Mouse (Mus musculus) hindbrain, embryonic 13.5 days (tissue): ENCODE results near the gene Zfp1. TPM values are rescaled to one million over a fixed set of nuclear protein-coding genes. Genes with fewer than 3 reads are reported as not detected.
A peak's percentile ranks its signal among the peaks of the same experiment; 100 is the strongest.
"Not testable (repeated sequence)": the region's sequence is repeated elsewhere in the genome, so short reads cannot be mapped to it uniquely, and the experiment has no call there.

Experiments
- ATAC-seq: fragments of 200-750 bp; cut with Nextera tagmentation; 2 replicates; pipeline ENCODE4 v1.8.0; 2017; ENCODE audit warnings: moderate TSS enrichment; ENCODE audit not compliant: low FRiP score
- H3K27ac ChIP-seq: fragments of 300-500 bp; sonication (generic); 2 replicates; pipeline ENCODE4 v1.5.1; 2015; ENCODE audit warnings: inconsistent platforms, mild to moderate bottlenecking, moderate library complexity
- H3K27me3 ChIP-seq: fragments of 300-500 bp; sonication (generic); 2 replicates; pipeline ENCODE4 v1.6.1; 2015; ENCODE audit warnings: mild to moderate bottlenecking, inconsistent platforms
- H3K36me3 ChIP-seq: fragments of 300-500 bp; sonication (generic); 2 replicates; pipeline ENCODE4 v1.6.1; 2015; ENCODE audit warnings: mild to moderate bottlenecking, inconsistent platforms
- H3K4me1 ChIP-seq: fragments of 300-500 bp; sonication (generic); replicated peaks from 2 replicates; pipeline ENCODE4 v1.6.1; 2015; ENCODE audit warnings: inconsistent platforms
- H3K4me2 ChIP-seq: fragments of 300-500 bp; sonication (generic); 2 replicates; pipeline ENCODE4 v1.6.1; 2015; ENCODE audit warnings: inconsistent platforms, mild to moderate bottlenecking, moderate library complexity
- H3K4me3 ChIP-seq: fragments of 300-500 bp; sonication (generic); 2 replicates; pipeline ENCODE4 v1.5.1; 2015; ENCODE audit warnings: mild to moderate bottlenecking, inconsistent platforms
- H3K9ac ChIP-seq: fragments of 300-500 bp; sonication (generic); 2 replicates; pipeline ENCODE4 v1.6.1; 2015; ENCODE audit warnings: mild to moderate bottlenecking, inconsistent platforms
- H3K9me3 ChIP-seq: fragments of 300-500 bp; sonication (generic); 2 replicates; pipeline ENCODE4 v1.6.1; 2016; ENCODE audit warnings: inconsistent platforms
- WGBS: fragments of 180-500 bp; shearing (Covaris S2); methylation state at CpG from one replicate; pipeline ENCODE4 v1.1.7; 2015; 5-methylcytosine and 5-hydroxymethylcytosine counted together
- polyA plus RNA-seq: library from polyadenylated mRNA; unstranded; fragments of >200 nt; fragmentation: Nextera tagmentation; extraction: Ambion mirVana; gene quantifications from 2 replicates; pipeline ENCODE4 v1.2.1, GENCODE M21; 2015

The Zfp1 gene
- polyA plus RNA-seq, 1 experiment from 2014 or later: 27.6 TPM

- peaks cover 17% of the 10 kb centered on the region for H3K36me3 ChIP-seq
- H3K4me3 ChIP-seq: no peak overlapping the region
- H3K4me2 ChIP-seq: no peak overlapping the region
- peaks cover 8% of the 10 kb centered on the region for H3K4me1 ChIP-seq
- H3K27ac ChIP-seq: no peak overlapping the region
- ATAC-seq: no peak
- WGBS: 98% methylated on average over 9 of the region's 9 CpGs
- no peaks in the 10 kb centered on the region for H3K27me3 ChIP-seq
- H3K9me3 ChIP-seq: no peaks in the 10 kb centered on the region
- H3K9ac ChIP-seq: no peak overlapping the region
These were observed 15.3 kb upstream of the Zfp1 start for GRCm38 (mm10) chr8:111627923-111628322.

GRCm38 (mm10) chr8:111628401-111628800 lies 14.8 kb upstream of the Zfp1 start:
- Histone ChIP-seq H3K4me2 (no peak overlapping the region), H3K9me3 (no peaks in the 10 kb centered on the region), H3K27ac (no peak overlapping the region), H3K36me3 (peaks cover 15% of the 10 kb centered on the region), H3K4me3 (no peak overlapping the region), H3K27me3 (no peaks in the 10 kb centered on the region), H3K4me1 (peaks cover 6% of the 10 kb centered on the region), H3K9ac (no peak overlapping the region)
- WGBS: 97% methylated on average over 12 of the region's 12 CpGs
- no peak for ATAC-seq

- Histone ChIP-seq H3K36me3 (peaks cover 12% of the 10 kb centered on the region), H3K27me3 (no peaks in the 10 kb centered on the region), H3K4me2 (no peak overlapping the region), H3K27ac (no peak overlapping the region), H3K4me1 (peaks cover 6% of the 10 kb centered on the region), H3K9ac (no peak overlapping the region), H3K4me3 (no peak overlapping the region), H3K9me3 (no peaks in the 10 kb centered on the region)
- WGBS: 88% methylated on average over 19 of the region's 19 CpGs
- ATAC-seq: no peak
These were observed 14.2 kb upstream of the Zfp1 start for GRCm38 (mm10) chr8:111628894-111629501.

GRCm38 (mm10) chr8:111630105-111630521 lies 13.1 kb upstream of the Zfp1 start, which contains the start of gene Ldhd:
TSS of gene Ldhd (minus strand) at chr8:111630374.
- H3K9me3 ChIP-seq: no peaks in the 10 kb centered on the region
- H3K4me1 ChIP-seq: peaks cover 6% of the 10 kb centered on the region
- peaks cover 8% of the 10 kb centered on the region for H3K36me3 ChIP-seq
- peak within 1 kb of the TSS; percentile 44 for H3K4me2 ChIP-seq
- 0 out of 2 replicates have a peak, but pooled peaks have one; percentile 9 for ATAC-seq
- WGBS: 26% methylated on average over 13 of the region's 13 CpGs
- H3K9ac ChIP-seq: peak within 1 kb of the TSS; percentile 44
- H3K27ac ChIP-seq: no peak within 1 kb of the TSS; the same call in 1 of the 2 replicates
- H3K4me3 ChIP-seq: peak within 1 kb of the TSS; percentile 23
- no peaks in the 10 kb centered on the region for H3K27me3 ChIP-seq

- WGBS: 91% methylated on average over 8 of the region's 8 CpGs
- peaks cover 8% of the 10 kb centered on the region for H3K36me3 ChIP-seq
- H3K9ac ChIP-seq: no peak overlapping the region
- no peak overlapping the region for H3K27ac ChIP-seq
- no peaks in the 10 kb centered on the region for H3K27me3 ChIP-seq
- H3K4me3 ChIP-seq: no peak overlapping the region
- H3K4me1 ChIP-seq: peaks cover 6% of the 10 kb centered on the region
- ATAC-seq: no peak
- H3K9me3 ChIP-seq: no peaks in the 10 kb centered on the region
- no peak overlapping the region for H3K4me2 ChIP-seq
These were observed 11.6 kb upstream of the Zfp1 start for GRCm38 (mm10) chr8:111631589-111631988.

- Histone ChIP-seq H3K9ac (no peak overlapping the region), H3K4me2 (no peak overlapping the region), H3K36me3 (peaks cover 6% of the 10 kb centered on the region), H3K9me3 (no peaks in the 10 kb centered on the region), H3K4me1 (peaks cover 6% of the 10 kb centered on the region), H3K27me3 (no peaks in the 10 kb centered on the region), H3K4me3 (no peak overlapping the region), H3K27ac (no peak overlapping the region)
- no peak for ATAC-seq
- WGBS: 95% methylated on average over 3 of the region's 3 CpGs
These were observed 10.2 kb upstream of the Zfp1 start for GRCm38 (mm10) chr8:111632976-111633375.

- no peak overlapping the region for H3K4me2 ChIP-seq
These were observed 5.1 kb upstream of the Zfp1 start for GRCm38 (mm10) chr8:111638086-111638485.

GRCm38 (mm10) chr8:111641064-111641463 lies 2.1 kb upstream of the Zfp1 start:
- Histone ChIP-seq H3K4me3 (no peak overlapping the region), H3K9ac (no peak overlapping the region), H3K27ac (no peak overlapping the region), H3K4me2 (no peak overlapping the region), H3K9me3 (no peaks in the 10 kb centered on the region), H3K27me3 (no peaks in the 10 kb centered on the region), H3K36me3 (no peaks in the 10 kb centered on the region), H3K4me1 (peaks cover 14% of the 10 kb centered on the region)
- 95% methylated on average over 2 of the region's 2 CpGs for WGBS
- ATAC-seq: no peak

More at GRCm38 (mm10) chr8:111638086-111638485, 5.1 kb upstream of the Zfp1 start:
- no peak overlapping the region for H3K27ac ChIP-seq
- no peaks in the 10 kb centered on the region for H3K9me3 ChIP-seq
- no peaks in the 10 kb centered on the region for H3K36me3 ChIP-seq
- H3K4me3 ChIP-seq: no peak overlapping the region
- H3K9ac ChIP-seq: no peak overlapping the region
- H3K4me1 ChIP-seq: peaks cover 5% of the 10 kb centered on the region
- ATAC-seq: no peak
- no peaks in the 10 kb centered on the region for H3K27me3 ChIP-seq

GRCm38 (mm10) chr8:111642496-111642895 lies 705 bp upstream of the Zfp1 start:
- Histone ChIP-seq H3K27me3 (no peaks in the 10 kb centered on the region), H3K4me2 (peak overlapping the region; percentile 60), H3K4me3 (peak overlapping the region; percentile 87), H3K27ac (peak overlapping the region; percentile 93), H3K4me1 (peaks cover 14% of the 10 kb centered on the region), H3K9ac (peak overlapping the region; percentile 56; the same call in 1 of the 2 replicates), H3K36me3 (0 out of 2 replicates have a peak, but pooled peaks cover 2% of the 10 kb centered on the region), H3K9me3 (no peaks in the 10 kb centered on the region)
- WGBS: 66% methylated on average over 5 of the region's 5 CpGs
- no peak for ATAC-seq

GRCm38 (mm10) chr8:111642939-111643263 lies 300 bp upstream of the Zfp1 start:
- H3K4me1 ChIP-seq: peaks cover 14% of the 10 kb centered on the region
- H3K9me3 ChIP-seq: no peaks in the 10 kb centered on the region
- ATAC-seq: peak; percentile 56
- 0 out of 2 replicates have a peak, but pooled peaks cover 2% of the 10 kb centered on the region for H3K36me3 ChIP-seq
- H3K27ac ChIP-seq: peak overlapping the region; percentile 93
- peak overlapping the region; percentile 56; the same call in 1 of the 2 replicates for H3K9ac ChIP-seq
- no peaks in the 10 kb centered on the region for H3K27me3 ChIP-seq
- H3K4me3 ChIP-seq: peak overlapping the region; percentile 87
- WGBS: 15% methylated on average over 5 of the region's 5 CpGs
- H3K4me2 ChIP-seq: peak overlapping the region; percentile 60

GRCm38 (mm10) chr8:111644286-111645051 lies 1.3 kb downstream of the Zfp1 start:
- not testable (repeated sequence) for H3K36me3 ChIP-seq, H3K27me3 ChIP-seq, H3K9me3 ChIP-seq, ATAC-seq
- H3K27ac ChIP-seq: peak overlapping the region; percentile 93
- H3K9ac ChIP-seq: peak overlapping the region; percentile 87; the same call in 1 of the 2 replicates
- H3K4me3 ChIP-seq: peak overlapping the region; percentile 87
- WGBS: 67% methylated on average over 12 of the region's 12 CpGs
- peaks cover 17% of the 10 kb centered on the region for H3K4me1 ChIP-seq
- peak overlapping the region; percentile 60 for H3K4me2 ChIP-seq

- Histone ChIP-seq H3K4me1 (peaks cover 17% of the 10 kb centered on the region), H3K4me3 (no peak overlapping the region), H3K27ac (no peak overlapping the region), H3K9me3 (no peaks in the 10 kb centered on the region), H3K9ac (no peak overlapping the region), H3K4me2 (no peak overlapping the region), H3K27me3 (no peaks in the 10 kb centered on the region), H3K36me3 (0 out of 2 replicates have a peak, but pooled peaks cover 2% of the 10 kb centered on the region)
- no peak for ATAC-seq
- 95% methylated on average over 8 of the region's 8 CpGs for WGBS
These were observed 2.5 kb downstream of the Zfp1 start for GRCm38 (mm10) chr8:111645715-111646114.
